Mouse (Mus musculus) CH12.LX (cell line): ENCODE data around the gene Tshz3. TPM values are rescaled to one million over a fixed set of nuclear protein-coding genes. Genes with fewer than 3 reads are reported as not detected.

Experiments used
- DNase-seq: peaks from one replicate; pipeline ENCODE4 v3.0.0-alpha.2; 2013; ENCODE audit errors: extremely low read depth
- H3K27ac ChIP-seq: 2 replicates; pipeline ENCODE4 v1.5.1; 2012; ENCODE audit warnings: low read depth, mild to moderate bottlenecking, control low read depth, moderate library complexity; ENCODE audit not compliant: insufficient read depth
- H3K27me3 ChIP-seq: replicated peaks from 2 replicates; pipeline ENCODE3; 2012; ENCODE audit warnings: inconsistent platforms
- H3K36me3 ChIP-seq, 2 experiments: replicated peaks in 1 of 2; 2 replicates each; pipeline versions ENCODE3 to v1.6.1; 2012; ENCODE audit warnings: inconsistent platforms in 1 of 2, low read length in 1 of 2, mild to moderate bottlenecking in 1 of 2, mixed read lengths in 1 of 2, moderate library complexity in 1 of 2; ENCODE audit not compliant: control insufficient read depth in 1 of 2, insufficient read depth in 1 of 2
- H3K4me1 ChIP-seq, 2 experiments: 2 replicates each; pipeline ENCODE4 v1.6.1; 2012; ENCODE audit warnings: inconsistent platforms in 1 of 2, moderate library complexity in 1 of 2; ENCODE audit not compliant: insufficient read depth in 2 of 2, control insufficient read depth in 1 of 2
- H3K4me2 ChIP-seq: 2 replicates; pipeline ENCODE4 v1.6.1; 2012; ENCODE audit warnings: low read depth, mild to moderate bottlenecking, control low read depth; ENCODE audit not compliant: poor library complexity, insufficient read depth, severe bottlenecking
- H3K4me3 ChIP-seq, 3 experiments: fragments of 150-350 bp in 1 of 3; sonication (generic) in 1 of 3; replicated peaks in 1 of 3; 2 replicates each; pipeline versions ENCODE3 to v1.5.1; 2011 to 2012; ENCODE audit warnings: low read depth in 2 of 3, low read length in 2 of 3, mild to moderate bottlenecking in 2 of 3, moderate library complexity in 2 of 3, control low read depth in 1 of 3, improper control_type of control experiment in 1 of 3, inconsistent platforms in 1 of 3, mixed read lengths in 1 of 3; ENCODE audit not compliant: poor library complexity in 1 of 3
- H3K79me2 ChIP-seq: replicated peaks from 2 replicates; pipeline ENCODE4 v1.6.1; 2012; ENCODE audit warnings: mild to moderate bottlenecking, moderate library complexity; ENCODE audit not compliant: control insufficient read depth, poor library complexity, insufficient read depth, severe bottlenecking; ENCODE audit errors: extremely low read depth
- H3K9ac ChIP-seq: 2 replicates; pipeline ENCODE4 v1.6.1; 2012; ENCODE audit warnings: low read depth, mild to moderate bottlenecking, control low read depth, moderate library complexity; ENCODE audit not compliant: insufficient read depth
- H3K9me3 ChIP-seq: replicated peaks from 2 replicates; pipeline ENCODE3; 2012; ENCODE audit warnings: low read length, inconsistent platforms, mixed read lengths
- BHLHE40 ChIP-seq: IDR thresholded peaks from 2 replicates; pipeline ENCODE4 v1.6.1; 2011; ENCODE audit warnings: mild to moderate bottlenecking, low read depth, low read length, improper control_type of control experiment
- CHD1 ChIP-seq: IDR thresholded peaks from 2 replicates; pipeline ENCODE4 v1.6.1; 2012; ENCODE audit warnings: low read depth, low read length, improper control_type of control experiment, inconsistent platforms
- CHD2 ChIP-seq: IDR thresholded peaks from 2 replicates; pipeline ENCODE4 v1.6.1; 2011; ENCODE audit warnings: low read length, improper control_type of control experiment
- CTCF ChIP-seq, 2 experiments: IDR thresholded peaks in 1 of 2; conservative IDR thresholded peaks in 1 of 2; 2 replicates each; pipeline ENCODE4 v1.5.1; 2011 to 2012; ENCODE audit warnings: low read depth in 2 of 2, low read length in 2 of 2, improper control_type of control experiment in 1 of 2, inconsistent platforms in 1 of 2, mild to moderate bottlenecking in 1 of 2, moderate library complexity in 1 of 2
- E2F4 ChIP-seq: IDR thresholded peaks from 2 replicates; pipeline ENCODE4 v1.6.1; 2011; ENCODE audit warnings: low read depth, low read length, improper control_type of control experiment; ENCODE audit not compliant: insufficient replicate concordance
- GABPA ChIP-seq: IDR thresholded peaks from 2 replicates; pipeline ENCODE4 v1.6.1; 2012; ENCODE audit warnings: low read depth, low read length, improper control_type of control experiment, inconsistent platforms; ENCODE audit not compliant: insufficient replicate concordance
- HCFC1 ChIP-seq: IDR thresholded peaks from 2 replicates; pipeline ENCODE4 v1.6.1; 2012; ENCODE audit warnings: low read depth, mild to moderate bottlenecking, inconsistent platforms, low read length, improper control_type of control experiment
- JUN ChIP-seq: IDR thresholded peaks from 2 replicates; pipeline ENCODE4 v1.6.1; 2011; ENCODE audit warnings: low read depth, mild to moderate bottlenecking, low read length, improper control_type of control experiment, moderate library complexity; ENCODE audit not compliant: insufficient read depth
- JUND ChIP-seq: conservative IDR thresholded peaks from 2 replicates; pipeline ENCODE4 v1.6.1; 2011; ENCODE audit warnings: low read depth, low read length, improper control_type of control experiment
- KAT2A ChIP-seq: IDR thresholded peaks from 2 replicates; pipeline ENCODE4 v1.6.1; 2012; ENCODE audit warnings: low read length, improper control_type of control experiment, inconsistent platforms; ENCODE audit not compliant: insufficient replicate concordance
- MAFK ChIP-seq: IDR thresholded peaks from 2 replicates; pipeline ENCODE4 v1.6.1; 2011; ENCODE audit warnings: low read length, improper control_type of control experiment; ENCODE audit not compliant: insufficient replicate concordance
- MEF2A ChIP-seq: IDR thresholded peaks from 2 replicates; pipeline ENCODE4 v1.6.1; 2014; ENCODE audit warnings: low read depth, mild to moderate bottlenecking, inconsistent platforms, low read length, improper control_type of control experiment, borderline replicate concordance
- MXI1 ChIP-seq: IDR thresholded peaks from 2 replicates; pipeline ENCODE4 v1.6.1; 2011; ENCODE audit warnings: mild to moderate bottlenecking, low read depth, low read length, improper control_type of control experiment
- MYC ChIP-seq: IDR thresholded peaks from 2 replicates; pipeline ENCODE4 v1.6.1; 2011; ENCODE audit warnings: low read depth, mild to moderate bottlenecking, improper control_type of control experiment, low read length
- NRF1 ChIP-seq: IDR thresholded peaks from 2 replicates; pipeline ENCODE4 v1.6.1; 2014; ENCODE audit warnings: low read depth, mild to moderate bottlenecking, inconsistent platforms, low read length, improper control_type of control experiment, moderate library complexity
- POLR2A ChIP-seq: IDR thresholded peaks from 2 replicates; pipeline ENCODE4 v1.6.1; 2011; ENCODE audit warnings: low read depth, mild to moderate bottlenecking, improper control_type of control experiment, low read length
- POLR2AphosphoS2 ChIP-seq: IDR thresholded peaks from 2 replicates; pipeline ENCODE4 v1.6.1; 2011; ENCODE audit warnings: low read depth, low read length, improper control_type of control experiment
- RAD21 ChIP-seq: IDR thresholded peaks from 2 replicates; pipeline ENCODE4 v1.6.1; 2011; ENCODE audit warnings: low read depth, mild to moderate bottlenecking, low read length, improper control_type of control experiment, moderate library complexity
- SMC3 ChIP-seq: IDR thresholded peaks from 2 replicates; pipeline ENCODE4 v1.6.1; 2011; ENCODE audit warnings: low read depth, low read length, improper control_type of control experiment
- TBP ChIP-seq: conservative IDR thresholded peaks from 2 replicates; pipeline ENCODE4 v1.6.1; 2011; ENCODE audit warnings: low read depth, low read length, improper control_type of control experiment
- TCF12 ChIP-seq: IDR thresholded peaks from 2 replicates; pipeline ENCODE4 v1.6.1; 2014; ENCODE audit warnings: low read depth, mild to moderate bottlenecking, inconsistent platforms, low read length, improper control_type of control experiment
- USF2 ChIP-seq: conservative IDR thresholded peaks from 2 replicates; pipeline ENCODE4 v1.6.1; 2011; ENCODE audit warnings: low read depth, low read length, improper control_type of control experiment
- ZC3H11A ChIP-seq: IDR thresholded peaks from 2 replicates; pipeline ENCODE4 v1.6.1; 2012; ENCODE audit warnings: low read depth, mild to moderate bottlenecking, inconsistent platforms, low read length, improper control_type of control experiment
- ZKSCAN1 ChIP-seq: IDR thresholded peaks from 2 replicates; pipeline ENCODE4 v1.6.1; 2012; ENCODE audit warnings: low read depth, inconsistent platforms, low read length, improper control_type of control experiment, borderline replicate concordance
- ZMIZ1 ChIP-seq: IDR thresholded peaks from 2 replicates; pipeline ENCODE4 v1.6.1; 2012; ENCODE audit warnings: low read depth, mild to moderate bottlenecking, inconsistent platforms, low read length, improper control_type of control experiment
- ZNF384 ChIP-seq: IDR thresholded peaks from 2 replicates; pipeline ENCODE4 v1.6.1; 2012; ENCODE audit warnings: low read depth, low read length, improper control_type of control experiment, inconsistent platforms
- dilution Hi-C: fragments of 300-500 bp; cut with MboI; formaldehyde crosslinking; loops from 2 replicates; pipeline ENCODE4 v1.14.3; 2020; ENCODE audit warnings: low sequenced_read_pairs; ENCODE audit not compliant: extremely low pct_unique_long_range_greater_than_20kb, extremely low pct_ligation_motif_present
- in situ Hi-C: fragments of 300-500 bp; cut with MboI; formaldehyde crosslinking; loops from 3 replicates; pipeline ENCODE4 v1.14.3; 2019; ENCODE audit warnings: low sequenced_read_pairs, low pct_ligation_motif_present, low pct_unique_long_range_greater_than_20kb, mixed read lengths
- polyA plus RNA-seq: library from polyadenylated mRNA; unstranded; fragments of >175 nt; gene quantifications from 2 replicates; pipeline ENCODE4 v1.2.1, GENCODE M21; 2012; ENCODE audit warnings: low read depth; ENCODE audit not compliant: insufficient read length
- total RNA-seq, 2 experiments: library from RNA; depleted of rRNA; stranded (reverse); fragments of 300-350 nt in 1 of 2; fragments of >200 nt in 1 of 2; gene quantifications; 2 replicates each; pipeline ENCODE4 v1.2.3; 2012 to 2014

The Tshz3 gene
- total and polyA plus RNA-seq, 3 experiments: not detected

DNA sequence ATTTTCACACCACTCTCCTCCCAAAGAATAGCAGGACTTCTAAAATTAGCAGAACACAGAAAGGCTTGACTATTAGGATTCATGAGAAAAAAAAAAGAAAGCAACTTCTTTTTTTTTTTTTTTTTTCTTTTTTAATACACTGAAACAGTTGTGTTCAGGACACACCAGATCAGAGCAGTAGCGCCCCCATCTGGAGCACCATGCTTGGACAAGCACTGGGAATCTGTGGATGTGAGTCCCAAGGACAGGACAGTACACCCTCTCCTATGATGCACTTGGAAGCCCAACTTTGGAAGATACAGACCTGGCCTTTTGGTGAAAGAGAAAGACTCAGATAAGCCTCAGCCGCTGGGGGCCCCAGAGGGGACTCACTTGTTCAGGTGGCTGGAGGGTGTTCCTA, 13.8 kb downstream of the Tshz3 start:
- dilution Hi-C loops: no loop called here
- TF ChIP-seq USF2 (no peak), CTCF (conservative IDR thresholded peaks at IDR 0.05 in 1 of 2, IDR thresholded peaks at IDR 0.05 in 1 of 2; ENCODE audit: low read depth in 2 of 2, low read length in 2 of 2) (no peak), BHLHE40 (no peak), NRF1 (no peak), ZNF384 (no peak), TBP (no peak), POLR2A (no peak), TCF12 (no peak), ZKSCAN1 (no peak), CHD1 (no peak), GABPA (no peak), RAD21 (no peak), MAFK (no peak), JUND (no peak), CHD2 (no peak), MEF2A (no peak), MYC (no peak)

DNA sequence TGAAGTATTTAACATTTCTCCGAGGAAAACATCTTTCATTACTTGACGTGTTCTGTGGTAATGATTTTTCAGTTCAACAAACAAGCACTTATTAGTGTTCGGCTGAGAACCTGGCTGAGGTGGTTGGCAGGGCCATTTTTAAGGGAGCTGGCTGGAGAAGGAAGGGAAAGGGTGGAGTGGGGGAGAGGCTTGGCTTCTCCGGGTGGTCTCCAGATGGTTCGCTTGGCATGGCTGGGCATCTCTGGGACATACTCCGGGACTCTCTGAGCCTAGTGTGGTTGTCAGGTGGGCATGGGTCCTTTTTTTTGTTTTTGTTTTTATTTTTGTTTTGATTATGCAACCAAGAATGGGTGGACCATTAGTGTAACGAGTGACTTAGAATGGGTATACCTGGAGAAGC, 16.4 kb downstream of the Tshz3 start:
- H3K27ac ChIP-seq: no peak overlapping the region
- in situ Hi-C loops: no loop called here
- no peaks in the 10 kb centered on the region for H3K27me3 ChIP-seq
- no peak overlapping the region for H3K9ac ChIP-seq
- no peaks in the 10 kb centered on the region for H3K4me1 ChIP-seq
- no peak overlapping the region for H3K4me2 ChIP-seq
- dilution Hi-C loops: no loop called here
- no peaks in the 10 kb centered on the region for H3K36me3 ChIP-seq
- H3K4me3 ChIP-seq: no peak overlapping the region
- H3K9me3 ChIP-seq: peaks cover 76% of the 10 kb centered on the region
- TF ChIP-seq ZKSCAN1 (no peak), JUND (no peak), MXI1 (no peak), ZNF384 (no peak), ZMIZ1 (no peak), KAT2A (no peak), GABPA (no peak), USF2 (no peak), JUN (no peak), POLR2AphosphoS2 (no peak), CTCF (conservative IDR thresholded peaks at IDR 0.05 in 1 of 2, IDR thresholded peaks at IDR 0.05 in 1 of 2; ENCODE audit: low read depth in 2 of 2, low read length in 2 of 2) (no peak), POLR2A (no peak), HCFC1 (no peak), ZC3H11A (no peak), SMC3 (no peak), E2F4 (no peak)
- DNase-seq: no peak
- H3K79me2 ChIP-seq: no peaks in the 10 kb centered on the region

More for the DNA sequence above, 13.8 kb downstream of the Tshz3 start:
- DNase-seq: no peak
- no peaks in the 10 kb centered on the region for H3K27me3 ChIP-seq
- no peak overlapping the region for H3K4me2 ChIP-seq
- in situ Hi-C loops: no loop called here
- no peak overlapping the region for H3K9ac ChIP-seq
- no peaks in the 10 kb centered on the region for H3K79me2 ChIP-seq
- H3K27ac ChIP-seq: no peak overlapping the region
- no peak overlapping the region for H3K4me3 ChIP-seq
- H3K36me3 ChIP-seq: no peaks in the 10 kb centered on the region
- H3K4me1 ChIP-seq: no peaks in the 10 kb centered on the region
- peaks cover 74% of the 10 kb centered on the region for H3K9me3 ChIP-seq
